Mouse (Mus musculus) neural tube, embryonic 11.5 days (tissue): ENCODE measurements around the gene Ccnj. TPM values are rescaled to one million over a fixed set of nuclear protein-coding genes. Genes with fewer than 3 reads are reported as not detected.

Source experiments
- ATAC-seq: fragments of 200-750 bp; cut with Nextera tagmentation; 2 replicates; pipeline ENCODE4 v1.8.0; 2017; ENCODE audit warnings: moderate number of reproducible peaks, mild to moderate bottlenecking, moderate TSS enrichment, moderate library complexity; ENCODE audit not compliant: insufficient read depth, low FRiP score, low TSS enrichment
- DNase-seq: peaks from one replicate; pipeline ENCODE4 v3.0.0-alpha.2; 2015; ENCODE audit warnings: low spot score
- H3K27ac ChIP-seq: fragments of 300-500 bp; sonication (generic); 2 replicates; pipeline ENCODE4 v1.5.1; 2014; ENCODE audit warnings: low read depth, mild to moderate bottlenecking, low read length
- H3K27me3 ChIP-seq: fragments of 300-500 bp; sonication (generic); 2 replicates; pipeline ENCODE4 v1.6.1; 2014; ENCODE audit warnings: mild to moderate bottlenecking, low read length, mixed read lengths; ENCODE audit not compliant: control insufficient read depth, insufficient read depth
- H3K36me3 ChIP-seq: fragments of 300-500 bp; sonication (generic); 2 replicates; pipeline ENCODE4 v1.6.1; 2014; ENCODE audit warnings: mild to moderate bottlenecking, low read length, moderate library complexity, mixed read lengths; ENCODE audit not compliant: control insufficient read depth, insufficient read depth
- H3K4me1 ChIP-seq: fragments of 300-500 bp; sonication (generic); 2 replicates; pipeline ENCODE4 v1.6.1; 2014; ENCODE audit warnings: low read length, mixed read lengths; ENCODE audit not compliant: control insufficient read depth, insufficient read depth
- H3K4me2 ChIP-seq: fragments of 300-500 bp; sonication (generic); 2 replicates; pipeline ENCODE4 v1.6.1; 2014; ENCODE audit warnings: low read depth, mild to moderate bottlenecking, moderate library complexity
- H3K4me3 ChIP-seq: fragments of 300-500 bp; sonication (generic); 2 replicates; pipeline ENCODE4 v1.5.1; 2014; ENCODE audit warnings: low read depth, low read length
- H3K9ac ChIP-seq: fragments of 300-500 bp; sonication (generic); 2 replicates; pipeline ENCODE4 v1.6.1; 2014; ENCODE audit warnings: mild to moderate bottlenecking, low read length
- H3K9me3 ChIP-seq: fragments of 300-500 bp; sonication (generic); 2 replicates; pipeline ENCODE4 v1.6.1; 2016; ENCODE audit warnings: low read length; ENCODE audit not compliant: control insufficient read depth
- WGBS: fragments of 180-500 bp; shearing (Covaris S2); extraction: QIAGEN DNeasy Blood & Tissue Kit; methylation state at CpG from one replicate; pipeline ENCODE4 v1.1.7; 2014; 5-methylcytosine and 5-hydroxymethylcytosine counted together
- polyA plus RNA-seq: library from polyadenylated mRNA; unstranded; fragments of >200 nt; fragmentation: Nextera tagmentation; extraction: Ambion mirVana; gene quantifications from 2 replicates; pipeline ENCODE4 v1.2.1, GENCODE M21; 2014

Gene Ccnj
- polyA plus RNA-seq, 1 experiment from 2014 or later = 38.3 TPM

- Histone ChIP-seq H3K4me1 (peaks cover 19% of the 10 kb centered on the region), H3K9me3 (no peaks in the 10 kb centered on the region), H3K27ac (no peak overlapping the region), H3K36me3 (peaks cover 1% of the 10 kb centered on the region; the same call in 1 of the 2 replicates), H3K27me3 (no peaks in the 10 kb centered on the region), H3K4me2 (peak overlapping the region; percentile 78), H3K4me3 (peak overlapping the region; percentile 79), H3K9ac (peak overlapping the region; percentile 89)
- ATAC-seq (no peak), DNase-seq (no peak)
- 33% methylated on average over 5 of the region's 5 CpGs for WGBS
Measured at GRCm38 (mm10) chr19:40832361-40832760, 1.3 kb downstream of the Ccnj start.

GRCm38 (mm10) chr19:40834436-40834835 is 3.4 kb downstream of the Ccnj start:
- Histone ChIP-seq H3K9me3 (no peaks in the 10 kb centered on the region), H3K4me3 (no peak overlapping the region), H3K4me2 (no peak overlapping the region), H3K27ac (no peak overlapping the region), H3K36me3 (peaks cover 12% of the 10 kb centered on the region), H3K27me3 (no peaks in the 10 kb centered on the region), H3K4me1 (peaks cover 19% of the 10 kb centered on the region), H3K9ac (no peak overlapping the region)
- DNase-seq (no peak), ATAC-seq (no peak)
- WGBS = 89% methylated on average over 6 of the region's 6 CpGs

GRCm38 (mm10) chr19:40838205-40838604 is 7.1 kb downstream of the Ccnj start:
- no peak overlapping the region for H3K27ac ChIP-seq
- peaks cover 12% of the 10 kb centered on the region; the same call in 1 of the 2 replicates for H3K4me1 ChIP-seq
- DNase-seq (no peak), ATAC-seq (no peak)
- H3K27me3 ChIP-seq = no peaks in the 10 kb centered on the region
- WGBS = 97% methylated on average over 7 of the region's 7 CpGs
- no peak overlapping the region for H3K9ac ChIP-seq
- H3K9me3 ChIP-seq = no peaks in the 10 kb centered on the region
- H3K4me2 ChIP-seq = no peak overlapping the region
- peaks cover 15% of the 10 kb centered on the region for H3K36me3 ChIP-seq
- no peak overlapping the region for H3K4me3 ChIP-seq

- 90% methylated on average over 6 of the region's 6 CpGs for WGBS
- DNase-seq (no peak), ATAC-seq (no peak)
- H3K27ac ChIP-seq = no peak overlapping the region
- no peaks in the 10 kb centered on the region for H3K4me1 ChIP-seq
- no peak overlapping the region for H3K4me3 ChIP-seq
- H3K9ac ChIP-seq = no peak overlapping the region
- no peaks in the 10 kb centered on the region for H3K9me3 ChIP-seq
- no peaks in the 10 kb centered on the region for H3K27me3 ChIP-seq
- no peak overlapping the region for H3K4me2 ChIP-seq
- peaks cover 23% of the 10 kb centered on the region for H3K36me3 ChIP-seq
Measured at GRCm38 (mm10) chr19:40840303-40840702, 9.2 kb downstream of the Ccnj start.

- DNase-seq = no peak
- Histone ChIP-seq H3K4me3 (no peak overlapping the region), H3K9me3 (no peaks in the 10 kb centered on the region), H3K4me1 (no peaks in the 10 kb centered on the region), H3K27ac (no peak overlapping the region), H3K36me3 (peaks cover 27% of the 10 kb centered on the region), H3K4me2 (no peak overlapping the region), H3K27me3 (no peaks in the 10 kb centered on the region), H3K9ac (no peak overlapping the region)
- ATAC-seq = no peak
- 95% methylated on average over 6 of the region's 6 CpGs for WGBS
Measured at GRCm38 (mm10) chr19:40841083-40841482, 10.0 kb downstream of the Ccnj start.

GRCm38 (mm10) chr19:40841593-40841992 is 10.5 kb downstream of the Ccnj start:
- Histone ChIP-seq H3K4me3 (no peak overlapping the region), H3K9ac (no peak overlapping the region), H3K4me1 (no peaks in the 10 kb centered on the region), H3K9me3 (no peaks in the 10 kb centered on the region), H3K27me3 (no peaks in the 10 kb centered on the region), H3K36me3 (peaks cover 27% of the 10 kb centered on the region), H3K4me2 (no peak overlapping the region), H3K27ac (no peak overlapping the region)
- ATAC-seq (no peak), DNase-seq (no peak)
- 86% methylated on average over 13 of the region's 13 CpGs for WGBS

GRCm38 (mm10) chr19:40844731-40845130 is 13.7 kb downstream of the Ccnj start:
- 92% methylated on average over 13 of the region's 13 CpGs for WGBS
- Histone ChIP-seq H3K4me2 (no peak overlapping the region), H3K9ac (no peak overlapping the region), H3K9me3 (no peaks in the 10 kb centered on the region), H3K4me3 (no peak overlapping the region), H3K27me3 (no peaks in the 10 kb centered on the region), H3K36me3 (peaks cover 20% of the 10 kb centered on the region), H3K4me1 (no peaks in the 10 kb centered on the region), H3K27ac (no peak overlapping the region)
- DNase-seq (no peak), ATAC-seq (no peak)

- Histone ChIP-seq H3K36me3 (peaks cover 14% of the 10 kb centered on the region), H3K27ac (no peak overlapping the region), H3K9ac (no peak overlapping the region), H3K9me3 (no peaks in the 10 kb centered on the region), H3K4me2 (no peak overlapping the region), H3K27me3 (no peaks in the 10 kb centered on the region), H3K4me1 (no peaks in the 10 kb centered on the region), H3K4me3 (no peak overlapping the region)
- no peak for ATAC-seq
- DNase-seq = no peak
- 86% methylated on average over 12 of the region's 12 CpGs for WGBS
Measured at GRCm38 (mm10) chr19:40849391-40849790, 18.3 kb downstream of the Ccnj start.

- 70% methylated on average over 4 of the region's 4 CpGs for WGBS
- ATAC-seq (no peak), DNase-seq (no peak)
Measured at GRCm38 (mm10) chr19:40859555-40859954, 28.5 kb downstream of the Ccnj start.

More at GRCm38 (mm10) chr19:40859555-40859954, 28.5 kb downstream of the Ccnj start:
- Histone ChIP-seq H3K27ac (no peak overlapping the region), H3K4me1 (no peaks in the 10 kb centered on the region), H3K4me2 (no peak overlapping the region), H3K9ac (no peak overlapping the region), H3K4me3 (no peak overlapping the region), H3K36me3 (no peaks in the 10 kb centered on the region), H3K9me3 (no peaks in the 10 kb centered on the region), H3K27me3 (no peaks in the 10 kb centered on the region)
